Mouse (Mus musculus) megakaryocyte, embryonic 14.5 days (primary cell): ENCODE measurements around the gene Exoc3l. TPM values are rescaled to one million over a fixed set of nuclear protein-coding genes. Genes with fewer than 3 reads are reported as not detected.
"Not testable (repeated sequence)": the region's sequence is repeated elsewhere in the genome, so short reads cannot be mapped to it uniquely, and the experiment has no call there.

ENCODE experiments used
- H3K27me3 ChIP-seq: replicated peaks from 2 replicates; pipeline ENCODE3; 2012; ENCODE audit warnings: inconsistent platforms
- H3K36me3 ChIP-seq: replicated peaks from 2 replicates; pipeline ENCODE3; 2012; ENCODE audit warnings: low read length, inconsistent platforms, mixed read lengths
- H3K4me1 ChIP-seq: 2 replicates; pipeline ENCODE4 v1.6.1; 2012; ENCODE audit warnings: inconsistent platforms
- H3K4me3 ChIP-seq: replicated peaks from 2 replicates; pipeline ENCODE3; 2012; ENCODE audit warnings: moderate library complexity, mild to moderate bottlenecking, inconsistent platforms
- H3K9me3 ChIP-seq: 2 replicates; pipeline ENCODE4 v1.6.1; 2012; ENCODE audit warnings: inconsistent platforms
- FLI1 ChIP-seq: IDR thresholded peaks from 2 replicates; pipeline ENCODE4 v1.6.1; 2012; ENCODE audit warnings: low read length, inconsistent platforms, mixed read lengths
- GATA1 ChIP-seq: IDR thresholded peaks from 3 replicates; pipeline ENCODE4 v1.6.1; 2012; ENCODE audit warnings: mixed read lengths, low read length, inconsistent platforms, borderline replicate concordance
- polyA plus RNA-seq: library from polyadenylated mRNA; stranded (reverse); fragments of >175 nt; gene quantifications from 2 replicates; pipeline ENCODE4 v1.2.3, GENCODE M21; 2012; ENCODE audit warnings: low replicate concordance; ENCODE audit not compliant: insufficient read depth

The Exoc3l gene
- polyA plus RNA-seq, 1 experiment, result 76.3 TPM

DNA sequence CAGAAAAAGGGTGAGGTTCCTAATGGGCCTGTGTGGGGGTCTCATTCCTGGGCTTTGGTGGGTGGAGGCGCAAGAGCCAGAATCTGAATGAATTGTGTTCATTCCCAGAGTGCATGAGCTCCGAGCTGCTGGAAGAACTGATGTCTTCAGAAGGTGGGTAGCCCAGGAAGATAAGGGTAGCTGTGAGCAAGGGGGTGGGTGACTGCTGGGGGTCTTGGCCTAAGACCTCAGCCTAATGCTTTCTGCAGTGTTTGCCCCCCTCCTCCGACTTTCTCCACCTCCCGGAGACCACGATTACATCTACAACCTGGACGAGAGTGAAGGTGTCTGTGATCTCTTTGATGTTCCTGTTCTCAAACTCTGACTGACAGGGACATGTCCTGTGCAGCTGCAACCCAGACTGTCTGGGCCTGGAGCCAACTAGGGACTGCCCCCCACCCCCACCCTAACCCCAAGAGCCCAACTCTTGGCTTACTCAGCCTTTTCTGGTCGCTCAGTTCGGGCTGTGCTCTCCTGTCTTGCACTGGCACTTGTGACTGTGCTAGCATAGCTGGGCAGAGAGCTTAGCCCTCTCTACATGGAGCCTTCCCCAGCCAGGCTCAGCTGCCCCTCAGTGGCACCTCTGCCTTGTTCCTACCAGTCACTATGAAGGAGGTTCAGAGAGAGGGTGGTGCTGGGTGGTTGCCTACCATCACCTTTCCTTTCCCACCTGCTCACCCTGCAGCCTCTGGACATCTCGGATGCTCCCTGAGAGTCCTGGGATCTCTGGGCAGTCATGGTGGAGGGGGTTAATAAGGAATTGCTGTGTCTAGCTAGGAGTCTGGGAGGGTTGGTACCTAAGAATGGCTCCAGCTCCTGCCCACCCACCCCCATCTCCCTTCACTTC is 8.7 kb upstream of the Exoc3l start:
- H3K4me1 ChIP-seq, result peaks cover 100% of the 10 kb centered on the region
- no peaks in the 10 kb centered on the region for H3K27me3 ChIP-seq
- peak overlapping the region; percentile 79 for H3K4me3 ChIP-seq
- TF ChIP-seq FLI1, result no peak
- TF ChIP-seq GATA1, result no peak
- H3K36me3 ChIP-seq, result peaks cover 92% of the 10 kb centered on the region
- no peaks in the 10 kb centered on the region for H3K9me3 ChIP-seq

DNA sequence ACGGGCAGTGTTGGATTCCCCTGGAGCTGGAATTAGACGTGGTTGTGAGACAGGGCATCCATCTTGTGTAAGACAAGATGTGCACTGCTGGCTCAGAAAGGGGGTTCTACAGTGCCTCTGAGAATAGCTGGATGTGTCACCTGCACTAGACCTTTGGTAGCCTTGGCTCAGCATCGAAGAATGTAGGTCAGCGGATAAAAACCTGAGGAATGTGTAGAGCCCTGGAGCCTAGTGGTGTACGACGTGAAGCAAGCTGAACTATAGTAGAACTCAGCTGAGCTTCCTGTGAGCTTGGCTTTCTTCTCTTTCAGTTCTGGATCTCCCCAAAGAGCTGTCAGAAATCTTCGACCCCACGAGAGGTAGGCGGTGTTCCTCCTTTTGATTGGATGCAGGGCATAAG is 8.0 kb upstream of the Exoc3l start:
- Histone ChIP-seq H3K4me1 (peaks cover 99% of the 10 kb centered on the region), H3K4me3 (peak overlapping the region; percentile 46), H3K9me3 (no peaks in the 10 kb centered on the region), H3K36me3 (peaks cover 90% of the 10 kb centered on the region), H3K27me3 (no peaks in the 10 kb centered on the region)
- TF ChIP-seq FLI1, result no peak

DNA sequence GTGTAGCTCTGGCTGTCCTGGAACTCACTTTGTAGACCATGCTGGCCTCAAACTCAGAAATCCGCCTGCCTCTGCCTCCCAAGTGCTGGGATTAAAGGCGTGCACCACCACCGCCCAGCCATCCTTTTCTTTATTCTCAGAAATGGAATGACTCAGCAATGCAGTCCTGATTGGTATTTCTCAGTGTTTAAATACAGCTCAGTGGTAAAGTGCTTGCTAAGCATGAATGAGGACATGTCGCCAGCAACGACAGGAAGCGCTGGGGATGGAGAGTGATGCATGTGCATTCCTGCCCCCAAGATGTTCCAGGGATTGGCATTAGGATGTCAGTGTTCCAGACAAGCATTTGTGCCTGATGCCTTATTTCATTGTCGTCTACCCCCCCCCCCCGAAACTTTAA is 7.5 kb upstream of the Exoc3l start:
- H3K27me3 ChIP-seq, result no peaks in the 10 kb centered on the region
- H3K36me3 ChIP-seq, result peaks cover 90% of the 10 kb centered on the region
- H3K4me1 ChIP-seq, result peaks cover 99% of the 10 kb centered on the region
- TF ChIP-seq FLI1 (no peak), GATA1 (no peak)
- no peaks in the 10 kb centered on the region for H3K9me3 ChIP-seq
- peak overlapping the region; percentile 66 for H3K4me3 ChIP-seq

DNA sequence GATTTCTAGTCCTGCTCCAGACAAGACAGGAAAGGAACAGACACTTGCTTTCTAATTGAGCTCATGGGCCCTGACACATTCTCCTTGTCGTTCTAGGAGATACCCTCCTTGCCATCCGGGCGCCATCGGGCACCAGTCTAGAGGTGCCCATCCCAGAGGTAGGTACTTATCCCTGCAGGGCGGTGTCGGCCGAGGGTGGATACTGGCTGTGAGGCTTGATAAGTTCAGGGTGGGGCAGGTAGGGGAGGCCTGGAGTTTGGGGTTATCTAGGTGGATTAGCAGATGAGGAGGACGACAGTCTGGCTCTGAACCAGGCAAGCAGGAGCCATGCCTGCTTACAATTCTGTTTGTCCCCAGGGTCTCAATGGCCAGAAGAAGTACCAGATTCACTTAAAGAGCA is 4.1 kb upstream of the Exoc3l start:
- H3K4me3 ChIP-seq, result no peak overlapping the region
- H3K9me3 ChIP-seq, result no peaks in the 10 kb centered on the region
- TF ChIP-seq FLI1 (no peak), GATA1 (no peak)
- H3K27me3 ChIP-seq, result no peaks in the 10 kb centered on the region
- peaks cover 65% of the 10 kb centered on the region for H3K36me3 ChIP-seq
- peaks cover 96% of the 10 kb centered on the region for H3K4me1 ChIP-seq

DNA sequence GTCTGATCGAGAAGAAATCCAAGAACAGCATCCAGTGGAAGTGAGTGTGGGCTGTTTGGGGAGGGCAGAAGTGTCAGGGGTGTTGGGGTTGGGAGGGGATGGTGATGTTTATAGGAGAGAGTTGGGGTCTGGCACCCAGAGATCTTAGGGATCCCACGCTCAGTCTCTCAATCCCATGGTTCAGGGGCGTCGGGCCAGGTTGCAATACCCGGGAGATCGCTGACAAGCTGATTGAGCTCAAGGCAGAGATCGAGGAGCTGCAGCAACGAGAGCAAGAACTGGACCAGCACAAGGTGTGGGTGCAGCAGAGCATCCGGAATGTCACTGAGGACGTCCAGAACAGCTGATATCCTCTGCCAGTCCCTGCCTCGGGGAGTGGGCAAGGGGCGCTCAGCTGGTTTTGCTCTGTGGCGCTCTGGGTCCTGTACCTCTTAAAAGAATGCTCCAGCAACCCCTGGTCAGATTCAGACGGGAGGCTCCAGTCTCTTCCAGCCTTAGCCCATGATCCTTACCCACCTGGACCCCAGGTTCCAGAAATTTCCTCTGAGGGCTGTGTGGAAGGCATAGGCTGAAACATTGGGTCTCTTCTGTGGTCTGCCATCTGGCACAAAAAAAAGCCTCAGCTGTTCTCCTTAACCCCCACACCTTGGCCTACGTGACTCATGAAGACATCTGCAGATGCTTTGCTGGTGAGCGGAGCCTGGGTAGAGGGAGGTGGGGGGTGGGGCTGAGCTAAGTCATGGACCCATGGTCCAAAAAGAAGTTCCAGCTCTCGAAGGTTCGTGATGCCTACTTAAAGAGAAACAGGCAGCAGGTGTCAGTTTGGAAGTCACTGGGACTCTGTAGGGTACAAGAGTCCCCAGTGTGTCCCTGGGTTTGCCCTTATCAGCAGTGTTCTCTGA is 2.7 kb upstream of the Exoc3l start:
- H3K4me1 ChIP-seq, result peaks cover 93% of the 10 kb centered on the region
- H3K4me3 ChIP-seq, result peak overlapping the region; percentile 97
- TF ChIP-seq FLI1 (no peak), GATA1 (no peak)
- H3K36me3 ChIP-seq, result peaks cover 62% of the 10 kb centered on the region
- no peaks in the 10 kb centered on the region for H3K27me3 ChIP-seq
- H3K9me3 ChIP-seq, result no peaks in the 10 kb centered on the region

DNA sequence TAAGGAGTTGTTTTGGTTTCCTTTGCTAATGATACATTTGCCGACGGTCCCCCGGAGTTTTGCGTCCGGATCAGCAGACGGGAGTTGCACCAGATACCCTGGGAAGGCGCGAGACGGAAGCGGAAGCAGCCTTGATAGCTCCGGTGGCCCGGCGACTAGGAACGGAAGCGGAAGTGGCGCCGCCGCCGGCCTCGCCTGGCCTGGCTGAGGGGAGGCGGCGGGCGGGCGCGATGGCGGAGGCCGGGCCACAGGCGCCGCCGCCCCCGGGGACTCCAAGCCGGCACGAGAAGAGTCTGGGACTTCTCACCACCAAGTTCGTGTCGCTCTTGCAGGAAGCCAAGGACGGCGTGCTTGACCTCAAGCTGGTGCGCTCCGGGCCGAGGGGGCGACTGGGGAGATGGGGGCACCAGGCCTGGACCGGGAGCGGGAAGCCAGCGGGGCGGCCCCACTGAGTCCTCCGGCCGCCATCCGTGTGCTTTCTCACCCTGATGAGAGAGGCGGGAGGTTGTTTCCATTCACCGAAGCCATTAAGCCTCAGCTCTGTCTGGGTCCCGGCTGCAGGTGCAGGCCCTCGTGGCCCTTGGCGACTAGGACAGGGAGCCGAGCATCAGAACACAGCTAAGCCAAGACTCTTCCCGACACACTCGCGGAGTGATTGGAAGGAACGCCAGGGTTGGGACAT is 1.8 kb upstream of the Exoc3l start, which contains the start of gene E2f4:
TSS of gene E2f4 (plus strand) at position 153 of the 682 bp plus-strand sequence.
- TF ChIP-seq GATA1, result no peak
- TF ChIP-seq FLI1, result peak; percentile 61; the same call in 1 of the 2 replicates
- Histone ChIP-seq H3K9me3 (no peaks in the 10 kb centered on the region), H3K4me1 (peaks cover 93% of the 10 kb centered on the region), H3K36me3 (peaks cover 63% of the 10 kb centered on the region), H3K4me3 (peak within 1 kb of the TSS; percentile 97), H3K27me3 (no peaks in the 10 kb centered on the region)

DNA sequence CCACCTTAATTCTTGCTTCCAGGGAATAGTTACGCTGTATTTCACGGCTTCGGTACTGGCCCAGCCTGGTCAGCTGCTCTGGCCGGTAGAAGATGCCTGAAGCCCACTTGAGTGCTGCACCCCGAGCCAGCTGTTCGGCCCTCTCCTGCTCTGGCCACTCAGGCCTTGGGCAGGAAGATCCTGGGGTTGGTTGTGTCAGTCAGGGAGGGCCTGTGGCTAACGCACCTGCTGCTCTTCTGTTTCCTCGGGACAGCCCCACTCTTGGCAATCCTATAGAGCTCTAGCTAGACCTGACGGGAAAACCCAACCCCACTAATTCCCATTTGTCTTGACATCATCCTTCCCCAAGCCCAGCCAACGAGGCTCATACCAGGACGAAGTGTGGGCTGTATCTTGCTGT is 645 bp downstream of the Exoc3l start:
- Histone ChIP-seq H3K4me3 (peak overlapping the region; percentile 97), H3K27me3 (no peaks in the 10 kb centered on the region), H3K9me3 (no peaks in the 10 kb centered on the region), H3K36me3 (peaks cover 47% of the 10 kb centered on the region), H3K4me1 (peaks cover 81% of the 10 kb centered on the region)
- TF ChIP-seq GATA1, result no peak

DNA sequence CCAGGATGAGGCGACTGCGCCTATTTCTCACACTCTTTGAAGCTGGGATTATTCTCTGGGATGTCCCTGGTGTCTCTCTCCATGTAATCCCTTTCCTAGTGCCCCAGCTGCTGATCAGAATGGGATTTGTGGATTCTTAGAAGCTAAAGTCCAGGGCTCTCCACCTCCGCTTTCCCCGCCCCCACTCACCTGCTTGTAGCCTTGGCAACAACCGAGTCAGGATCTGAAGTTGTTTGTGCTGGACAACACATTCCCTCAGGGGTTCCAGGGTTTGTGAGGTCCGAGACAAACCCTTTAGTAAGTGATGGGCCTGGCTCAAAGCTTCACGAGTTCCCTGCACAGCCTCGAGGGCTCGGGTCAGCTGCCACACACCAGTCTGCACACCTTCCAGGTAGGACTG is 1.1 kb downstream of the Exoc3l start:
- Histone ChIP-seq H3K9me3 (no peaks in the 10 kb centered on the region), H3K4me3 (peak overlapping the region; percentile 97), H3K4me1 (peaks cover 81% of the 10 kb centered on the region), H3K36me3 (peaks cover 42% of the 10 kb centered on the region), H3K27me3 (no peaks in the 10 kb centered on the region)
- TF ChIP-seq GATA1, result no peak
- TF ChIP-seq FLI1, result no peak

DNA sequence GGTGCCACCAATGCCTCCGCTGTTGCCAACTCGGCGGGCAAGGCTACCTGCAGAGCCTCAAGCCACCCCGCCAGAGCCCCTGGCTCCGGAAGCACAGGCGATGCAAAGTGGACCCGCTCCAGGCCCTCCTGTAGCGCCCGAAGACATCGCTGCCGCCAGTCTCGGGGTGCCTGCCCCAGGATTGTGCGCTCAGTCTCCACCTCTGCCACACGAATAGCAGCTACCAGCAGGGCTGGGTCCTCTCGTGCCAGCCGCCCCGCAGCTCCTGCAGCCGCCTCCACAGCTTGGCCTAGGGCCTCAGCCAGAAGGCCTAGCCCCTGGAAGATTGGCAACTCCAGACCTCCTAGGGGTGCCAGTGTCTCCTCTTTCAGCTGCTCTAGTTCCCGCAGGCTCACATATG is 2.5 kb downstream of the Exoc3l start:
- H3K36me3 ChIP-seq, result peaks cover 30% of the 10 kb centered on the region
- no peaks in the 10 kb centered on the region for H3K27me3 ChIP-seq
- no peaks in the 10 kb centered on the region for H3K9me3 ChIP-seq
- H3K4me3 ChIP-seq, result peak overlapping the region; percentile 14
- H3K4me1 ChIP-seq, result peaks cover 82% of the 10 kb centered on the region
- no peak for TF ChIP-seq GATA1
- no peak for TF ChIP-seq FLI1

DNA sequence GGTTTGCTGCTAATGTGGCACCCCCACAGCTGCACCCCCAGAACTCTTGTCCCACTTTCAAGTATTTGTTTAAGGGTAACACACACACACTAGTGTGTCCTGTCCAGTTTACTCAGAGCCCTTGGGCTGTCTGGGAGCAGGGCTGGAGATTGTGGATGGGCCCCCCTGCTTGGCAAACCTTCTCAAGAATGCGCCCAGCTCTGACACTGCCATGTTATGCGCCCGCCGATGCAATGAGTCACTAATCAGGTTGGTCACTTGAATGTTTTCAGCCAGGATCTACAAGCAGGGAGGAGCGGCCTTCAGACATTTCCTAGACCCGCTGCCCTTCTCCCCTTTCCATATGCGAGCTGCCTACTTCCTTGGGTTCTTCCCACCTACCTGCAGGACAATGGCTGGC is 3.4 kb downstream of the Exoc3l start:
- Histone ChIP-seq H3K9me3 (no peaks in the 10 kb centered on the region), H3K36me3 (peaks cover 29% of the 10 kb centered on the region), H3K4me3 (no peak overlapping the region), H3K4me1 (peaks cover 78% of the 10 kb centered on the region), H3K27me3 (no peaks in the 10 kb centered on the region)
- TF ChIP-seq FLI1, result no peak

DNA sequence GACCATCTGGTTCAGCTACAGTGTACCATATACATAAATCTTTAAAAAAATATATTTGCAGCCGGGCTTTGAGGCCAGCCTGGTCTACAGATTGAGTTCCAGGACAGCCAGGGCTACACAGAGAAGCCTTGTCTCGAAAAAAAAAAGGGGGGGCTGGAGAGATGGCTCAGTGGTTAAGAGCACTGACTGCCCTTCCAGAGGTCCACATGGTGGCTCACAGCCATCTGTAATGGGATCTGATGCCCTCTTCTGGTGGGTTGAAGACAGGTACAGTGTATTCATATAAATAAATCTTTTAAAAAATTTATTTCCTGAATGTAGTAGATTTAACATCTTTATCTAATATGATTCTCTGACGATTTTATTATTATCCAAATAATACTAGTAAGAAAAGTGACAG is 4.1 kb downstream of the Exoc3l start:
- Histone ChIP-seq H3K36me3 (peaks cover 29% of the 10 kb centered on the region), H3K4me1 (peaks cover 74% of the 10 kb centered on the region)
- not testable (repeated sequence) for H3K27me3 ChIP-seq, H3K9me3 ChIP-seq, H3K4me3 ChIP-seq

DNA sequence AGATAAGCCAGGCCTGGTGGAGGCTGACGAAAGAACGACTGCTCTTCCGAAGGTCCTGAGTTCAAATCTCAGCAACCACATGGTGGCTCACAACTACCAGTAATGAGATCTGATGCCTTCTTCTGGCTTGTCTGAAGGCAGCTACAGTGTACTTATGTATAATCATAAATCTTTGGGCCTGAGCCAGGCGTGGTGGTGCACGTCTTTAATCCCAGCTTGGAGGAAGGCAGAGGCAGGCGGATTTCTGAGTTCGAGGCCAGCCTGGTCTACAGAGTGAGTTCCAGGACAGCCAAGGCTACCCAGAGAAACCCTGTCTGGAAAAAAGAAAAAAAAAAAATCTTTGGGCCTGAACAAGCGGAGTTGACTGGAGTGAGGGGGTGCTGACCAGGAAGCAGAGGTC is 4.5 kb downstream of the Exoc3l start:
- not testable (repeated sequence) for H3K27me3 ChIP-seq, H3K4me3 ChIP-seq, H3K9me3 ChIP-seq
- peaks cover 72% of the 10 kb centered on the region for H3K4me1 ChIP-seq
- peaks cover 29% of the 10 kb centered on the region for H3K36me3 ChIP-seq
